ENCODE assay signal across 7 mouse cellular contexts in the genomic region with DNA sequence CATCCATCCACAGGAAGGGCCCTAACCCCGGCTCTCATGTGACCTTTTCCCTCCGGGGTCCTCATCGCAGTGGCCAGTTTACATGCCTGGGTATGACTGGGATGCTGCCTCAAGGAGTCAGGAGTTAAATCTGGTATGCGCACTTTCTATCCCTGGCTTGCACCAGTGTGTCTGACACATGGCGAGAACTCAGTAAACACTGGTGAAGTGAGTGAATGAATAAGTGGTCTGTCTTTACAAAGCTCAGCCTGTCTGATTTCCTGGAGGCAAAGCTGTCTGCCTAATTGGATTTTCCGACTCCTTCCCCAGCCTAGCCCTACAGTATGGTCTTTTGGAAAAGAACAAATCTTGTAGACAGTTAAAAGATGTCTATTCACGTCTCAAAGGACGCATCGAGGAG. TPM values are rescaled to one million over a fixed set of nuclear protein-coding genes. Genes with fewer than 3 reads are reported as not detected.
DNase-seq lines count a peak whose midpoint lies in the region; ATAC-seq and TF ChIP-seq lines count a peak whose summit lies in the region.

No protein-coding gene starts in this region.

- no peak overlapping the region for H3K9ac ChIP-seq in lung, embryonic 14.5 days
- H3K9ac ChIP-seq in embryonic facial prominence, embryonic 15.5 days: 0 out of 2 replicates have a peak overlapping the region, but pooled peaks have one; percentile 15
- H3K9ac ChIP-seq in hindbrain, embryonic 16.5 days (ENCODE audit: low read depth, low read length): no peak overlapping the region

- H3K27ac ChIP-seq in lung, embryonic 14.5 days (ENCODE audit: low read depth): 0 out of 2 replicates have a peak overlapping the region, but pooled peaks have one; percentile 12
- H3K27ac ChIP-seq in embryonic facial prominence, embryonic 15.5 days (replicated peaks): peak overlapping the region; percentile 35
- no peak overlapping the region for H3K27ac ChIP-seq in hindbrain, embryonic 16.5 days (ENCODE audit: low read depth, low read length)

- peak; percentile 58; the same call in 1 of the 2 replicates for ATAC-seq in lung, embryonic 14.5 days (ENCODE audit: insufficient read depth)
- ATAC-seq in embryonic facial prominence, embryonic 15.5 days (ENCODE audit: insufficient number of reproducible peaks, low FRiP score, low TSS enrichment, low read depth): no peak
- peak; percentile 26; the same call in 1 of the 2 replicates for ATAC-seq in hindbrain, embryonic 16.5 days

- H3K9me3 ChIP-seq in lung, embryonic 14.5 days (ENCODE audit: low read depth, low read length): no peaks in the 10 kb centered on the region
- H3K9me3 ChIP-seq in embryonic facial prominence, embryonic 15.5 days (replicated peaks): no peaks in the 10 kb centered on the region
- H3K9me3 ChIP-seq in hindbrain, embryonic 16.5 days (ENCODE audit: control insufficient read depth, low read length): no peaks in the 10 kb centered on the region

- no peaks in the 10 kb centered on the region for H3K36me3 ChIP-seq in lung, embryonic 14.5 days (ENCODE audit: insufficient read depth)
- no peaks in the 10 kb centered on the region for H3K36me3 ChIP-seq in embryonic facial prominence, embryonic 15.5 days
- H3K36me3 ChIP-seq in hindbrain, embryonic 16.5 days (ENCODE audit: control insufficient read depth, insufficient read depth, low read length): no peaks in the 10 kb centered on the region

- 26% methylated on average over 9 of the region's 9 CpGs for WGBS in lung, embryonic 14.5 days
- WGBS in lung, adult 2 months: 54% methylated on average over 9 of the region's 9 CpGs
- 31% methylated on average over 9 of the region's 9 CpGs for WGBS in embryonic facial prominence, embryonic 15.5 days
- WGBS in hindbrain, embryonic 16.5 days: 36% methylated on average over 9 of the region's 9 CpGs

- 0 out of 2 replicates have a peak, but pooled peaks cover 15% of the 10 kb centered on the region for H3K4me1 ChIP-seq in lung, embryonic 14.5 days (ENCODE audit: insufficient read depth)
- no peaks in the 10 kb centered on the region for H3K4me1 ChIP-seq in lung, adult 2 months (ENCODE audit: control insufficient read depth, insufficient read depth, low read length)
- peaks cover 18% of the 10 kb centered on the region for H3K4me1 ChIP-seq in embryonic facial prominence, embryonic 15.5 days
- H3K4me1 ChIP-seq in hindbrain, embryonic 16.5 days (ENCODE audit: control insufficient read depth, insufficient read depth, low read depth, low read length): peaks cover 20% of the 10 kb centered on the region

- H3K27me3 ChIP-seq in lung, embryonic 14.5 days (ENCODE audit: insufficient read depth, low read length): no peaks in the 10 kb centered on the region
- no peaks in the 10 kb centered on the region for H3K27me3 ChIP-seq in embryonic facial prominence, embryonic 15.5 days
- no peaks in the 10 kb centered on the region for H3K27me3 ChIP-seq in hindbrain, embryonic 16.5 days (replicated peaks; ENCODE audit: control insufficient read depth, insufficient read depth, low read length)

- H3K4me3 ChIP-seq in lung, embryonic 14.5 days (ENCODE audit: low read depth, low read length): no peak overlapping the region
- H3K4me3 ChIP-seq in lung, adult 2 months (replicated peaks; ENCODE audit: extremely low read depth, low read depth, low read length): no peak overlapping the region
- H3K4me3 ChIP-seq in embryonic facial prominence, embryonic 15.5 days (replicated peaks): peak overlapping the region; percentile 30
- no peak overlapping the region for H3K4me3 ChIP-seq in hindbrain, embryonic 16.5 days (ENCODE audit: low read length)

- TF ChIP-seq POLR2A in lung, adult 2 months (IDR thresholded peaks at IDR 0.05; ENCODE audit: borderline replicate concordance, extremely low read depth, low read depth, low read length): no peak

- peak; percentile 51 for DNase-seq in lung, embryonic 14.5 days
- no peak for DNase-seq in lung, adult 2 months
- peak; percentile 73 for DNase-seq in retina, postnatal 1 day
- no peak for DNase-seq in left cerebral cortex, adult 9 months (ENCODE audit: low spot score in 2 of 2)
- DNase-seq in gastrocnemius, adult 18-20 months (ENCODE audit: low spot score): no peak

- no peak for TF ChIP-seq CTCF in lung, embryonic 14.5 days (IDR thresholded peaks at IDR 0.05; ENCODE audit: low read depth)
- no peak for TF ChIP-seq CTCF in lung, adult 2 months (IDR thresholded peaks at IDR 0.05; ENCODE audit: insufficient read depth, low read length)

- H3K4me2 ChIP-seq in lung, embryonic 14.5 days: peak overlapping the region; percentile 44
- peak overlapping the region; percentile 47 for H3K4me2 ChIP-seq in embryonic facial prominence, embryonic 15.5 days (replicated peaks)
- H3K4me2 ChIP-seq in hindbrain, embryonic 16.5 days (ENCODE audit: low read length): peak overlapping the region; percentile 37

RNA-seq across cellular contexts. Expression of a gene that starts 45.8 kb away (rescaled TPM):
- polyA plus RNA-seq in lung, embryonic 14.5 days (2014; fragmentation: Nextera tagmentation; extraction: Ambion mirVana): 11.2 and 14.8 TPM in 2 replicates
- polyA plus RNA-seq in lung, adult 2 months (2012; rRNA removed): 4.9 and 6.0 TPM in 2 replicates
- 16.9 and 17.0 TPM in 2 replicates for polyA plus RNA-seq in embryonic facial prominence, embryonic 15.5 days (2015; fragmentation: Nextera tagmentation; extraction: Ambion mirVana)
- polyA plus RNA-seq in hindbrain, embryonic 16.5 days (2015; fragmentation: Nextera tagmentation; extraction: Ambion mirVana): 51.0 and 53.4 TPM in 2 replicates
- 1 to 10 TPM; 2.8 TPM for total RNA-seq in gastrocnemius, adult 18-20 months (2021)

Comparison
In these comparisons a context has a peak if more than half of its experiments do, and no peak if none do; other contexts are left out.
1. DNase-seq: peak in lung, embryonic 14.5 days (single experiment) and retina, postnatal 1 day (single experiment); none in lung, adult 2 months (single experiment), left cerebral cortex, adult 9 months (0 of 2) and gastrocnemius, adult 18-20 months (single experiment).
2. Peak in every context shown above with its lines, with median percentiles within 50 percentile points of each other: H3K4me2 ChIP-seq.